Mouse (Mus musculus) ES-E14 (cell line): ENCODE data around the gene Cd2bp2. TPM values are rescaled to one million over a fixed set of nuclear protein-coding genes. Genes with fewer than 3 reads are reported as not detected.
"Not testable (repeated sequence)": the region's sequence is repeated elsewhere in the genome, so short reads cannot be mapped to it uniquely, and the experiment has no call there.

Experiments used
- DNase-seq: peaks from one replicate; pipeline ENCODE4 v3.0.0-alpha.2; 2013; ENCODE audit warnings: low read depth, low spot score
- H3K27ac ChIP-seq: 2 replicates; pipeline ENCODE4 v1.5.1; 2012; ENCODE audit warnings: low read depth, mild to moderate bottlenecking, low read length, moderate library complexity, mixed read lengths; ENCODE audit not compliant: poor library complexity, insufficient read depth, severe bottlenecking
- H3K36me3 ChIP-seq: 2 replicates; pipeline ENCODE4 v1.6.1; 2012; ENCODE audit warnings: mild to moderate bottlenecking, low read length, moderate library complexity, mixed read lengths; ENCODE audit not compliant: control insufficient read depth, poor library complexity, insufficient read depth, severe bottlenecking
- H3K4me1 ChIP-seq, 2 experiments: fragments of 150-350 bp in 1 of 2; sonication (generic) in 1 of 2; 2 replicates each; pipeline ENCODE4 v1.6.1; 2012; ENCODE audit warnings: low read length in 2 of 2, mild to moderate bottlenecking in 1 of 2, mixed read lengths in 1 of 2; ENCODE audit not compliant: control insufficient read depth in 2 of 2, insufficient read depth in 2 of 2, poor library complexity in 1 of 2
- H3K4me3 ChIP-seq, 2 experiments: fragments of 150-350 bp in 1 of 2; sonication (generic) in 1 of 2; 2 replicates each; pipeline ENCODE4 v1.5.1; 2012; ENCODE audit warnings: low read length in 2 of 2, low read depth in 1 of 2, mild to moderate bottlenecking in 1 of 2, mixed read lengths in 1 of 2; ENCODE audit not compliant: insufficient read depth in 1 of 2, poor library complexity in 1 of 2, severe bottlenecking in 1 of 2
- H3K9ac ChIP-seq: 2 replicates; pipeline ENCODE4 v1.6.1; 2012; ENCODE audit warnings: low read depth, mild to moderate bottlenecking, low read length, mixed read lengths; ENCODE audit not compliant: poor library complexity, insufficient read depth, severe bottlenecking
- H3K9me3 ChIP-seq: fragments of 150-350 bp; sonication (generic); 2 replicates; pipeline ENCODE4 v1.6.1; 2012; ENCODE audit warnings: low read depth, mild to moderate bottlenecking, low read length; ENCODE audit not compliant: control insufficient read depth, insufficient read depth
- CHD2 ChIP-seq: IDR thresholded peaks from 2 replicates; pipeline ENCODE4 v1.6.1; 2014; ENCODE audit warnings: mild to moderate bottlenecking, low read depth, low read length, inconsistent platforms
- HCFC1 ChIP-seq: IDR thresholded peaks from 2 replicates; pipeline ENCODE4 v1.6.1; 2012; ENCODE audit warnings: low read length, inconsistent platforms, borderline replicate concordance; ENCODE audit not compliant: insufficient read depth
- MAFK ChIP-seq: IDR thresholded peaks from 2 replicates; pipeline ENCODE4 v1.6.1; 2014; ENCODE audit warnings: mild to moderate bottlenecking, low read depth, low read length, inconsistent platforms; ENCODE audit not compliant: insufficient read depth
- ZC3H11A ChIP-seq: IDR thresholded peaks from 2 replicates; pipeline ENCODE4 v1.6.1; 2012; ENCODE audit warnings: low read depth, mild to moderate bottlenecking, inconsistent platforms, low read length, borderline replicate concordance
- ZNF384 ChIP-seq: IDR thresholded peaks from 2 replicates; pipeline ENCODE4 v1.6.1; 2012; ENCODE audit warnings: low read depth, low read length, inconsistent platforms
- in situ Hi-C, 2 experiments: fragments of 600-800 bp; cut with MboI; formaldehyde crosslinking; loops; one replicate each; pipeline ENCODE4 v1.15.1; 2025; ENCODE audit warnings: low sequenced_read_pairs in 2 of 2, inconsistent platforms in 1 of 2; ENCODE audit not compliant: unreplicated experiment in 2 of 2
- total RNA-seq: library from RNA; depleted of rRNA; stranded (reverse); fragments of 300-350 nt; gene quantifications from 2 replicates; pipeline ENCODE4 v1.2.3, GENCODE M21; 2012

Cd2bp2 gene
- total RNA-seq, 1 experiment, result 113 TPM

DNA sequence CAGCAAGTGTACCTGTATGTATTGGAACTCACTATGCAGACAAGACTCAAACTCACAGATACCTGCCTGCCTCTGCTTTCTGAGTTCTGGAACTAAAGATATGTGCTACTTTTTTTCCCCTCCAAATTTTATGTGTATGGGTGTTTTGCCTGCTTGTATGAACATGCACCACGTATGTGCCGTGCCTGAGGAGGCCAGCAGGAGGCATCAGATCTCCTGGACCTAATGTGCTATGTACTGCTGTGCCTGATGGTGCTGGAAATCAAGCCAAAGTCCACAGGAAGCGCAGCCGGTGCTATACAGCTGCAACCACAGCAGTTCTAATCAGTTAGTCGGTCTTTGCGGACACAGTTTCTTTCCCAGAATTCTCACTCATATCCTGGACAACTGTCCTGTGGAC is 12.0 kb downstream of the Cd2bp2 start:
- H3K9ac ChIP-seq, result no peak overlapping the region
- in situ Hi-C loops, result no loop called here
- TF ChIP-seq ZNF384, result no peak
- no peak for TF ChIP-seq MAFK
- TF ChIP-seq HCFC1, result no peak
- TF ChIP-seq CHD2, result no peak
- peaks cover 2 to 5% of the 10 kb centered on the region in 2 experiments; a peak in 2 of 4 replicates for H3K4me1 ChIP-seq
- H3K36me3 ChIP-seq, result no peaks in the 10 kb centered on the region
- no peak overlapping the region for H3K27ac ChIP-seq
- H3K9me3 ChIP-seq, result no peaks in the 10 kb centered on the region
- DNase-seq, result no peak
- no peak overlapping the region for H3K4me3 ChIP-seq

- no peak for TF ChIP-seq MAFK
- TF ChIP-seq CHD2, result no peak
- no peak overlapping the region for H3K27ac ChIP-seq
- peaks cover 0 to 3% of the 10 kb centered on the region in 2 experiments; a peak in 1 of 4 replicates for H3K4me1 ChIP-seq
- no peaks in the 10 kb centered on the region for H3K36me3 ChIP-seq
- no peak overlapping the region for H3K9ac ChIP-seq
- H3K4me3 ChIP-seq, result no peak overlapping the region
- no peak for DNase-seq
- H3K9me3 ChIP-seq, result no peaks in the 10 kb centered on the region
- in situ Hi-C loops, result no loop called here
Observed at GRCm38 (mm10) chr7:127183345-127183744, 12.5 kb downstream of the Cd2bp2 start.

- H3K4me3 ChIP-seq, H3K27ac ChIP-seq, H3K36me3 ChIP-seq, H3K9ac ChIP-seq, H3K9me3 ChIP-seq, DNase-seq, in situ Hi-C loops, H3K4me1 ChIP-seq: not testable (repeated sequence)
Observed at GRCm38 (mm10) chr7:127181724-127182123, 14.1 kb downstream of the Cd2bp2 start.

GRCm38 (mm10) chr7:127180783-127181182 is 15.1 kb downstream of the Cd2bp2 start:
- Histone ChIP-seq H3K4me1 (peaks cover 0 to 11% of the 10 kb centered on the region in 2 experiments; a peak in 1 of 4 replicates), H3K36me3 (no peaks in the 10 kb centered on the region), H3K9me3 (no peaks in the 10 kb centered on the region), H3K27ac (no peak overlapping the region), H3K9ac (no peak overlapping the region), H3K4me3 (no peak overlapping the region)
- TF ChIP-seq ZNF384 (no peak), MAFK (no peak), ZC3H11A (no peak), HCFC1 (no peak), CHD2 (no peak)
- DNase-seq, result no peak
- in situ Hi-C loops, result no loop called here

- no peaks in the 10 kb centered on the region for H3K9me3 ChIP-seq
- H3K27ac ChIP-seq, result no peak overlapping the region
- DNase-seq, result no peak
- in situ Hi-C loops, result no loop called here
- TF ChIP-seq ZNF384 (no peak), CHD2 (no peak), HCFC1 (no peak), ZC3H11A (no peak), MAFK (no peak)
- no peak overlapping the region for H3K9ac ChIP-seq
- no peaks in the 10 kb centered on the region for H3K36me3 ChIP-seq
- H3K4me3 ChIP-seq, result no peak overlapping the region
- peaks cover 0 to 11% of the 10 kb centered on the region in 2 experiments; a peak in 1 of 4 replicates for H3K4me1 ChIP-seq
Observed at GRCm38 (mm10) chr7:127176937-127177336, 18.9 kb downstream of the Cd2bp2 start.
